Mouse (Mus musculus): Measurements from ENCODE around the gene Mrps18a. TPM values are rescaled to one million over a fixed set of nuclear protein-coding genes. Genes with fewer than 3 reads are reported as not detected.

Gene Mrps18a
- polyA plus RNA-seq, 1 experiment from 2014 or later, result 134 TPM

DNA sequence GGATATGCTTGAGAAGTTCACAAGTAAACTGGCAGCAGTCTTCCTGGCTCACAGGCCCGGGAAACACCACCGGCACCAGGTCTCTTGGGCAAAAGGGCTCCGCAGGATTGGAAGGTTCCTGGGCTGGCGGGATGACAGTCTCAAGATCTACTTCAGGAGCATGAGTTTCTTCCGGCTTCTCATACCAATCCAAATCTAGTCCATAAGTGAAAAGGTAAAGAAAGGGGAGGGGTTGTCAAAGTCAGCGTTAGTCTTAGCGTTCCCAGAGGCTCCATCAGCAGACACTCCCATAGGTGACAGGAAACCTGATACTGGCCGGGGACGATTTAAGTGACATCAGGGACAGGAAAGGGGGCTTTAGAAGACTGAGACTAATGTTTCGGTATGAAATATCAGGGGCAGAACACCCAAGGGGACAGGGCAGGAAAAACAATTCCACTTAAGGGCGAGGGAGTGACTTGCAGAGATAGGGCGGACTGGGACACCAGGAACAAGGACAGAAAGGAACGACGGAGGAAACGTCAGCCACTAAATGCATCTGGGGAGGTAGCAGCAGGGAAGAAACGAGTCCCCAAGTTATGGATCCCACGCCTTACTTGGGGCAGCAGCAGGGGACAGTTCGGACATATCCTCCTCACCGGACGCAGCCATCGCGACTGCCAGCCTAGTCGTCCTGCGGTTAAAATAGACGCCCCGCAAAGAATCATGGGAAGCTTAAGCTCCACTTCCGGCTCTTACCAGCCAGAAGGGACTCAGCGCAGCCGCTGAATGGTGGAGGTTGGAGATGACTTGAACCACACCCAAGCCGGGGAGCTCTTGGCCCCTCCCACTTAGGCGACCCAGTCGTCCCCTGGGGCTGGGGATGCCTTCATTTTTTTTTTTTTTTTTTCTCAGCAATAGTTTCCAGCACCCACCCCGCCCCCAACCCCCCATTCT, 42.3 kb downstream of the Mrps18a start, which contains the start of gene Mad2l1bp:
TSS of gene Mad2l1bp (minus strand) at position 707 of the 936 bp plus-strand sequence.
- Histone ChIP-seq H3K27me3 (no peaks in the 10 kb centered on the region), H3K9ac (peak within 1 kb of the TSS; percentile 50), H3K4me1 (peaks cover 7% of the 10 kb centered on the region), H3K4me2 (replicated peaks) (peak within 1 kb of the TSS; percentile 76), H3K4me3 (replicated peaks) (peak within 1 kb of the TSS; percentile 59), H3K27ac (replicated peaks) (peak within 1 kb of the TSS; percentile 77), H3K9me3 (replicated peaks) (no peaks in the 10 kb centered on the region), H3K36me3 (peaks cover 17% of the 10 kb centered on the region)
- ATAC-seq (ENCODE audit: insufficient number of reproducible peaks, low FRiP score, low TSS enrichment, low read depth), result peak; percentile 87
- WGBS, result 4% methylated on average over 33 of the region's 33 CpGs

DNA sequence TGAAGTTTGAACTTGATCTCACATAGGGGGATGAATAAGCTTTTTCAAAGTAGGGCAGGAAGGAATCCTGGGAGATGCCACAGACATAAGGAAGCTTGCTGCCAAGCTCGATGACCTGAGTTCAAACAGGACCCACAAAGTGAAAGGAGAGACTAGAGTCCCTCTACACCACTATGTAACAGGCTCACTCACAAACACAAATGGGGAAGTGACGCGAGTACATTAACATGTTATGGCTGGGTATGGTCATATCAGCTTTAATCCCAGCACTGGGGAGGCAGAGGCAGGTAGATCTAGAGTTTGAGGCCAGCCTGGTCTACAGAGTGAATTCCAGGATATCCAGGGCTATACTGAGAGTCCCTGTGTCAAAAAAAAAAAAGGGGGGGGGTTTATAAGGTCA, 43.5 kb downstream of the Mrps18a start:
- Histone ChIP-seq H3K4me1 (peaks cover 7% of the 10 kb centered on the region), H3K9ac (no peak overlapping the region), H3K4me2 (replicated peaks) (no peak overlapping the region), H3K36me3 (0 out of 2 replicates have a peak, but pooled peaks cover 7% of the 10 kb centered on the region), H3K27me3 (no peaks in the 10 kb centered on the region), H3K27ac (replicated peaks) (no peak overlapping the region), H3K9me3 (replicated peaks) (no peaks in the 10 kb centered on the region), H3K4me3 (replicated peaks) (no peak overlapping the region)
- ATAC-seq (ENCODE audit: insufficient number of reproducible peaks, low FRiP score, low TSS enrichment, low read depth), result no peak
- WGBS, result 92% methylated on average over 3 of the region's 3 CpGs

DNA sequence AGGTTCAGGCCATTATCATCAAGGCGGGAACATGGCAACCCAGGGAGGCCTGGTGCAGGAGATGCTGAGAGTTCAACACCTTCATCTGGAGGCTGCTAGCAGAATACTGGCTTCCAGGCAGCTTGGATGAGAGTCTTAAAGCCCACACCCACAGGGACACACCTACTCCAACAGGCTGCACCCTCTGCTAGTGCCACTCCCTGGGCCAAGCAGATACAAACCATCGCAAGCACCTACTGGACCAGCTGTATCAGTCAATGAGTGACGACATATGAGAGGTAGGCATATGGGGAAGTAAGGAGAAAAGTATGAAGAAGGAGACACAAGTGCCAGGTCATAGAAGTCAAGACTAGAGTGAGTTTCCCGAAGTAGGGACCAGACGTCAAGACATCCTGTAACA, 45.9 kb downstream of the Mrps18a start:
- Histone ChIP-seq H3K36me3 (0 out of 2 replicates have a peak, but pooled peaks cover 1% of the 10 kb centered on the region), H3K9ac (no peak overlapping the region), H3K4me3 (replicated peaks) (no peak overlapping the region), H3K4me1 (peaks cover 9% of the 10 kb centered on the region), H3K9me3 (replicated peaks) (no peaks in the 10 kb centered on the region), H3K4me2 (replicated peaks) (no peak overlapping the region), H3K27me3 (no peaks in the 10 kb centered on the region), H3K27ac (replicated peaks) (no peak overlapping the region)
- 85% methylated on average over 5 of the region's 5 CpGs for WGBS
- ATAC-seq (ENCODE audit: insufficient number of reproducible peaks, low FRiP score, low TSS enrichment, low read depth), result no peak

DNA sequence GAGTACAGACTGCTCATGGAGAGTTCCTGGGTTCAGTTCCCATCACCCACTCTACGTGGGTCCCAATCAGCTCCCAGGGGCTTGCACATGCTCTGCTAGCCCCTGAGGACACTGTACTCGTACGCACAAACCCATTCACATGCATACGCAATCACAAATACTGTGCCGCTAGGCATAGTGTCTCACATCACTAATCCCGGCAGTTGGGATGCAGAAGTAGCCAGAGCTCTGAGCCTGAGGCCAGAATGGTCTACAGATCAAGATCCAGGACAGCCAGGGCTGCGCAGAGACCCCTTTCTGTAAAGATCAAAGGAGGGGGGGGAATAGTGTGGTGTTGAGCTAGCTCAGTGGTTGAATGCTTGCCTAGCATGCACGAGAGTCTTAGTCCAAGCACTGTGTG, 46.3 kb downstream of the Mrps18a start:
- H3K27ac ChIP-seq (replicated peaks), result no peak overlapping the region
- H3K4me3 ChIP-seq (replicated peaks), result no peak overlapping the region
- no peak for ATAC-seq (ENCODE audit: insufficient number of reproducible peaks, low FRiP score, low TSS enrichment, low read depth)
- no peaks in the 10 kb centered on the region for H3K27me3 ChIP-seq
- no peak overlapping the region for H3K9ac ChIP-seq
- H3K9me3 ChIP-seq (replicated peaks), result no peaks in the 10 kb centered on the region
- H3K36me3 ChIP-seq, result no peaks in the 10 kb centered on the region
- H3K4me2 ChIP-seq (replicated peaks), result no peak overlapping the region
- 85% methylated on average over 8 of the region's 8 CpGs for WGBS
- peaks cover 13% of the 10 kb centered on the region for H3K4me1 ChIP-seq

DNA sequence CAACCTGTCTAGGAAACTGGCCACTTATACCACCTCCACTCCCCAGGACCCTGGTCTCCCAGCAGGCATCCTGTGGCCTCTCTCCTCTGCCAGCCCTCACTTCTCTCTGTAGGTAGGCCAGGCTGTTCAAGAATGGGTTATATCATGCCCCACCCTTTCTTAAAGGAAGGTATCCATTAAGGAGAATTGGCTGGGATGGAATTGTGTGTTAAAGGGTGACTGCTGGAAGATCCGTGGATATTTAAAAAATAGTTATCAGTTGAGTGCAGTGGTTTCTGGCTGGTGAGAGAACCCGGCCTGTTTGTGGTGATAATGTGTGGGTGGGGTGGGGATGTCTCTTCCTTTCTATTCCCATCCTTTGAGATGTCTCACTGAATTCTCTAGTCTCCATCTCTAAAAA, 48.5 kb downstream of the Mrps18a start:
- no peak overlapping the region for H3K9ac ChIP-seq
- 62% methylated on average over 2 of the region's 2 CpGs for WGBS
- peak overlapping the region; percentile 83; the same call in 1 of the 2 replicates for H3K4me2 ChIP-seq (replicated peaks)

DNA sequence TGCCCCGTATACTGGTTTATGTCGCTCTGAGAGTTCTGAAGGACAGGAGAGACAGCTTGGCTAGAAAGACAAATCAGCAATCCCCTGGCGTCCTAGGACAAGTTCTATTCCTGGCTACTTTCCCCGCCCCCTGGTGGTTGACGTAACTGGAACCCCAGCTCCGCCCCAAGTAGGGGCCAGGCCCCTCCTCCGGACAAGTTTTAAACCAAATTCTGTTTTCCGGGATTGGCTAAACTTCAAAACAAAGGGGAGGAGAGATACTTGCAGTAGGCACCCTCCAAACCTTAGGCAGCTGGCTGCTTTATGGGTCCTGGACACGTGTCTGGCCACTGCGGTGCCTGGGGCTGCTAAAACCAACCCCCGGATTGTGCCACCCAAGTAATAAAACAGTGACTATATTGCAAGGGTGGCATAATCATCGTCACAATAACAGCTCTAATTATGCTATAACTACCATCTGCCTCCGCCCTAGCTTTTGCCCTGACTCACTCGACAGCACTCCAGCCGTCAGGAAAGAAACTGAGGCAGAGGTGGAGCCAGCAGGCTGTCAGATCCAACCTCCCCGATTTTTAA, 49.4 kb downstream of the Mrps18a start:
- peak; percentile 83 for ATAC-seq (ENCODE audit: insufficient number of reproducible peaks, low FRiP score, low TSS enrichment, low read depth)
- Histone ChIP-seq H3K4me1 (peaks cover 18% of the 10 kb centered on the region), H3K36me3 (peaks cover 15% of the 10 kb centered on the region), H3K27ac (replicated peaks) (peak overlapping the region; percentile 94), H3K9me3 (replicated peaks) (no peaks in the 10 kb centered on the region), H3K4me2 (replicated peaks) (peak overlapping the region; percentile 83), H3K9ac (peak overlapping the region; percentile 40; the same call in 1 of the 2 replicates), H3K4me3 (replicated peaks) (peak overlapping the region; percentile 86), H3K27me3 (no peaks in the 10 kb centered on the region)
- under 1% methylated on average over 16 of the region's 16 CpGs for WGBS

More for the DNA sequence above, 48.5 kb downstream of the Mrps18a start:
- ATAC-seq (ENCODE audit: insufficient number of reproducible peaks, low FRiP score, low TSS enrichment, low read depth), result no peak
- H3K27me3 ChIP-seq, result no peaks in the 10 kb centered on the region
- H3K4me1 ChIP-seq, result peaks cover 18% of the 10 kb centered on the region
- peaks cover 6% of the 10 kb centered on the region for H3K36me3 ChIP-seq
- no peak overlapping the region for H3K27ac ChIP-seq (replicated peaks)
- 0 out of 2 replicates have a peak overlapping the region, but pooled peaks have one; percentile 86 for H3K4me3 ChIP-seq (replicated peaks)
- H3K9me3 ChIP-seq (replicated peaks), result no peaks in the 10 kb centered on the region

DNA sequence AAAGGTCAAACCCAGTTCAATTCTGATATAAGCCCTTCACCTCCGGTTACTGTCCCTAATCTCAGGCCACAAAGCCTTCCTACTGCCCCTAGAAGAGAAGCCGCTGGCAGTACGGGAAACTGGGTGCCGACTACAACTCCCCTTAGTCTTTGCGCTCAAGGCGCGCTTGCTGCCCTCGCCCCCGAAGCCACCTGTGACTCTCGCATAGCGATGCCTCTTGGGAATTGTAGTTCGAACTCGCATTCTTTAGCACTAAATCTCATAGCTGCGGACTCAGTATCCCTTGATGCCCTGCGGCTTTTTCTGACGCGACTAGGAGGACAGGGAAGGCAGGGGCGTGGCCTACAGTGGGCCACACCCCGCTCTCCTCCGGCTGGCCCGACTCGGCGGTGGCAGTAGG, 49.9 kb downstream of the Mrps18a start, which contains the start of gene Gtpbp2:
TSS of gene Gtpbp2 (plus strand) at position 347 of the 400 bp plus-strand sequence.
- peak; percentile 95 for ATAC-seq (ENCODE audit: insufficient number of reproducible peaks, low FRiP score, low TSS enrichment, low read depth)
- no peaks in the 10 kb centered on the region for H3K9me3 ChIP-seq (replicated peaks)
- H3K27me3 ChIP-seq, result no peaks in the 10 kb centered on the region
- peak within 1 kb of the TSS; percentile 79 for H3K9ac ChIP-seq
- peak within 1 kb of the TSS; percentile 83 for H3K4me2 ChIP-seq (replicated peaks)
- H3K4me1 ChIP-seq, result peaks cover 18% of the 10 kb centered on the region
- peak within 1 kb of the TSS; percentile 86 for H3K4me3 ChIP-seq (replicated peaks)
- H3K36me3 ChIP-seq, result peaks cover 20% of the 10 kb centered on the region
- under 1% methylated on average over 23 of the region's 23 CpGs for WGBS
- H3K27ac ChIP-seq (replicated peaks), result peak within 1 kb of the TSS; percentile 94

DNA sequence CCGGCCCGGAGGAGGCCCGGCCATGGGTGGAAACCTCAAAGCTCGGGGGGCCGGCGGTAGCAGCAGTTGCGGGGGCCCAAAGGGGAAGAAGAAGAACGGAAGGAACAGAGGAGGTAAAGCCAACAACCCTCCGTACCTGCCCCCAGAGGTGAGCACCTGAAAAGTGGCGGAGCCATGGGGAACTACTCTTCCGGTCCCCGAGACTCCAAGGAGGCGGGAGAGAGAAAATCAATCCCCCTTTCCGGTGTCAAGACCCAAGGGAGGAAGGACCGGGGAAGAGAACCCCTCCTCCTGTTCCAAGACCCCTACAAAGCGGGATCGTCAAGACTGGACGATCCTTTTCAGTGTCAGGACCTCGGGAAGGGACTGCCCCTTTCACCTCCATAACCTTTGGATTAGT, 50.4 kb downstream of the Mrps18a start:
- no peak for ATAC-seq (ENCODE audit: insufficient number of reproducible peaks, low FRiP score, low TSS enrichment, low read depth)
- peak overlapping the region; percentile 68 for H3K4me2 ChIP-seq (replicated peaks)
- peak overlapping the region; percentile 86 for H3K4me3 ChIP-seq (replicated peaks)
- peaks cover 25% of the 10 kb centered on the region for H3K36me3 ChIP-seq
- peak overlapping the region; percentile 79 for H3K9ac ChIP-seq
- peaks cover 18% of the 10 kb centered on the region for H3K4me1 ChIP-seq
- H3K9me3 ChIP-seq (replicated peaks), result no peaks in the 10 kb centered on the region
- H3K27ac ChIP-seq (replicated peaks), result peak overlapping the region; percentile 94
- H3K27me3 ChIP-seq, result no peaks in the 10 kb centered on the region
- under 1% methylated on average over 19 of the region's 19 CpGs for WGBS

DNA sequence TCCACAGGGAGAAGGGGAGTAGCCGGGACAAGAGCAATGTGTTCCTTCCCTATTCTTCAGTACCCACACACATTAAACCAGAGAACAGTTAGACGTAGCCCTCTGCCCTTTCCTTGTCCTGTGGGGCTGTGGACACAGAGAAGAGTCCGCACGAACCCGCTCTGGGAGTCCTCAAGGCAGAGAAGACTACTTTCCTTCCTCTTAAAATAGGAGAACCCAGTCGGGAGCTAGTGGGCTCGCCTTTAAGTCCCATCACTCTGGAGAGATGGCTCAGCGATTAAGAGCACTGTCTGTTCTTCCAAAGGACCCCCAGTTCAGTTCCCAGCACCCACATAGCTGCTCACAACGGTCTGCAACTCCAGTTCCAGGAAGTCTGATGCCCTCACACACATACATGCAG, 50.9 kb downstream of the Mrps18a start:
- whole genome bisulfite sequencing, result 41% methylated on average over 9 of the region's 9 CpGs
- H3K4me2 ChIP-seq (replicated peaks), result peak overlapping the region; percentile 68
- ATAC-seq (ENCODE audit: insufficient number of reproducible peaks, low FRiP score, low TSS enrichment, low read depth), result no peak
- H3K36me3 ChIP-seq, result peaks cover 31% of the 10 kb centered on the region
- H3K9ac ChIP-seq, result peak overlapping the region; percentile 79
- no peaks in the 10 kb centered on the region for H3K27me3 ChIP-seq
- peaks cover 18% of the 10 kb centered on the region for H3K4me1 ChIP-seq
- H3K27ac ChIP-seq (replicated peaks), result peak overlapping the region; percentile 94; the same call in 1 of the 2 replicates
- H3K9me3 ChIP-seq (replicated peaks), result no peaks in the 10 kb centered on the region
- H3K4me3 ChIP-seq (replicated peaks), result peak overlapping the region; percentile 86

DNA sequence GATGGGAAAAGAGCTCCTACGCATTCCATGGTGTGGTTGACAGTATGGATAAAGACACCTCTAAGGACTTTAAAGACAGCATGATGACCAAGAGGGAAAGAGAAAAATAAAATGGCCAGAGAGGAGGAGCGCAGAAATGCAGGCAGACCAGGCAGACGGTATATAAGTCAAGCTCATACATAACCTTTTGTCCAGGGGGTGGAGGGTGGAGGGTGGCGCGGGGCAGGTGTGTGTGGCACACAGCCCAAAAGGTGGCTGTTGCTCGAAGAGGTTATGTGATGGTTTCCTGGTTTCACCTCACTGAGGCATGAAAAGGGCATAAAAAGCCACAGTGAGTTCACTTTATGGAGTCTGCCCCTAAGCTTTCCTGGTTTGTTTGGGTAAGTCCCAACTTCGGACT, 51.8 kb downstream of the Mrps18a start:
- H3K4me3 ChIP-seq (replicated peaks), result no peak overlapping the region
- H3K27ac ChIP-seq (replicated peaks), result no peak overlapping the region
- no peak overlapping the region for H3K4me2 ChIP-seq (replicated peaks)

DNA sequence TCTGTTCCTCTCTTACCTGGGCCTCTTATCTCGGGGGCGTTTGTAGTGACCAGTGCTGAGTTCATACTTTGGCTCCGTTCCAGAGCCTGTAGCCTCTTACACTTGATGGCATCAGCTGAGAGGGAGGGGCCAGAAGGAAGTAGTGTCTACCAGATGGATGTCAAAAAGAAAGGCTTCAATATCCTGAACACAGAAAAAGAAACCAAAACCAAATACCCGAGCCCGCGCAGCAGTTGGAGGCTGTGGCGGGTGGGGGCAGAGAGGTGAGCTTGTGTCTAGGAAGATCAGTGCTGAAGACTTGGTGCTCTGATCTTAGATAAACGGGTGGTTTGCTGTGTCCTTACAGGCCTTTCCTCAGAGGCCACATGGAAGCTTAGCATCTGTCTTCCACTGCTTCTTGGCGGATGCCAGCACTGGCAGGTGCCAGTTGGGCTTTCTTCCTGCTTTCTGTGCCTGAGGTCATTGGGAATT, 52.2 kb downstream of the Mrps18a start:
- H3K9me3 ChIP-seq (replicated peaks), result no peaks in the 10 kb centered on the region
- peaks cover 43% of the 10 kb centered on the region for H3K36me3 ChIP-seq
- 0 out of 2 replicates have a peak overlapping the region, but pooled peaks have one; percentile 6 for H3K4me2 ChIP-seq (replicated peaks)
- H3K27ac ChIP-seq (replicated peaks), result peak overlapping the region; percentile 5; the same call in 1 of the 2 replicates
- no peak overlapping the region for H3K4me3 ChIP-seq (replicated peaks)
- H3K4me1 ChIP-seq, result peaks cover 20% of the 10 kb centered on the region
- H3K9ac ChIP-seq, result no peak overlapping the region
- no peaks in the 10 kb centered on the region for H3K27me3 ChIP-seq
- WGBS, result 76% methylated on average over 9 of the region's 9 CpGs
- no peak for ATAC-seq (ENCODE audit: insufficient number of reproducible peaks, low FRiP score, low TSS enrichment, low read depth)

More for the DNA sequence above, 51.8 kb downstream of the Mrps18a start:
- peaks cover 39% of the 10 kb centered on the region for H3K36me3 ChIP-seq
- H3K9ac ChIP-seq, result no peak overlapping the region
- no peaks in the 10 kb centered on the region for H3K27me3 ChIP-seq
- no peak for ATAC-seq (ENCODE audit: insufficient number of reproducible peaks, low FRiP score, low TSS enrichment, low read depth)
- no peaks in the 10 kb centered on the region for H3K9me3 ChIP-seq (replicated peaks)
- 90% methylated on average over 7 of the region's 7 CpGs for WGBS
- peaks cover 18% of the 10 kb centered on the region for H3K4me1 ChIP-seq

All from embryonic facial prominence, embryonic 15.5 days (tissue).